Mouse (Mus musculus) lung, postnatal 25 days (tissue): Measurements from ENCODE around the gene Rpl9-ps1.

Experiments used
- DNase-seq: peaks from one replicate; pipeline ENCODE4 v3.0.0; 2022; ENCODE audit warnings: low spot score

Gene Rpl9-ps1

DNA sequence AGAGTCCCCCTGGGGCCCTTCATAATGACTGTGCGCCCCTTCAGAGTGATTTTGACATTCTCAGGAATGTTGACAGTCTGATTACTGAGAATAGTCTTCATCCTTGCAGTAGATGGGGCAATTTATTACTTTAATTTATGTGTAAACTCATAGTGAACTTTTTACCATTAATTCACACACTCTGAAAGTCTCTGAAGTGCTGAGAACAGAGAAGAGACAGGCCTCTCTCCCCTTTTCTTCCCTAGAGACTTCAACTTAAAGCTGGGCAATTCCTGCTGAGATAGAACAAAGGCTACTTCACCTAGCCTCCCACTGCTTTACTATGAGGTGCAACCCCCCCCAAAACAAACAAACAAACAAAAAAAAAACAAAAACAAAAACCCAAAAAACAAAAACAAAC, at the start of gene Rpl9-ps1:
TSS of gene Rpl9-ps1 (minus strand) at position 101 of the 400 bp plus-strand sequence.
- DNase-seq: no peak

DNA sequence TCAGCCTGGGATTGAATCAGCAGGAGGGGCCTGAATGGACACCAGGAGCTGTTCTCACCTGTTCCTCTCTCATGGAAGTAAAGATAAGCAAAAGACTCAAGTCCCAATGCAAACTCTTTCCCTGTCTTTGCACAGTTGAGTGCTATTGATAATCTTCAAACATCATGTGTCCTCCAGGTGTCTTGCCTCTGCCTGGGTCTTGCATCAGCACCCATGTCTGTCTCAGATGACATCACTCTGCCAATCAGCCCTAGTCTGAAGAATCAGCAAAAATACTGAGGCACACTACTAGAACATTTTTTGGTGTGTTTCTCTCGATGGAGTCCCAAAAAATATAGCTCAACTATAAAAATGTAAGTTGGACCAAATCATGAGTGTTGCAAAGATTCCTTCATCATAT, 46.6 kb upstream of the Rpl9-ps1 start:
- DNase-seq: no peak

DNA sequence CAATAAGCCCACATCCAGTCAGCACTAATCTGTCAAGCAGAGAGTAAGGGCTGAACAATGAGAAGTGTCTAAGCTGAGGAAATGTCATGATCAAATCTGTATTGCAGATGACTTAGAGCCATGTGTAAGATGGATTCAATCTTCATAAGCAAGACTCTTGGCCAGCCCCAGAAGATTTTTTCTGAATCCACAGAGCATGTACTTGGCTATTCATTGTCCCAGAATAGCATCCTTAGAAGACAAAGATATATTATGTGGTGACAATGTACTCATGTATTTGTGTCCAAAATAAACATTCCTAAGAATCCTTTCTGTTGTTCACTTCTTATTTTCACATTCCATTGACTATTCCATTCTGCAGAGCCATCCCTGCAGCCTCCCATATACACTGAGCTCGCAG, 44.5 kb upstream of the Rpl9-ps1 start:
- no peak for DNase-seq

DNA sequence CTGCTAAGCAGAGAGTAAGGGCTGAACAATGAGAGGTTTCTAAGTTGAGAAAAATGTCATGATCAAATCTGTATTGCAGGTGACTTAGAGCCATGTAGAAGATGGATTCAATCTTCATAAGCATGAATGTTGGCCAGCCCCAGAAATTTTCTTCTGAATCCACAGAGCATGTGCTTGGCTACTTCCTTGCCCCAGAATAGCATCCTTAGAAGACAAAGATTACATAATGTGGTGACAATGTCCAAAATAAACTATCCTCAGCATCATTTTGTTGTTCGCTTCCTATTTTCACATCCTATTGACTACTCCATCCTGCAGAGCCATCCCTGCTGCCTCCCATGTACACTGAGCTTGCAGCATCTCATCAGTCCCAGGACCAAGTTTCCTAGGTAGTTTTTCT, 30.2 kb upstream of the Rpl9-ps1 start:
- DNase-seq: no peak

GRCm38 (mm10) chr11:83671743-83672142, 26.3 kb upstream of the Rpl9-ps1 start:
- peak; percentile 16 for DNase-seq

GRCm38 (mm10) chr11:83663532-83663931, 18.1 kb upstream of the Rpl9-ps1 start:
- no peak for DNase-seq

- DNase-seq: no peak
Observed at GRCm38 (mm10) chr11:83662204-83662603, 16.8 kb upstream of the Rpl9-ps1 start, which contains the start of gene Ccl4. Gene Ccl4, plus strand, starts transcription at chr11:83662584.

- DNase-seq: no peak
Observed at GRCm38 (mm10) chr11:83658797-83659196, 13.4 kb upstream of the Rpl9-ps1 start.

DNA sequence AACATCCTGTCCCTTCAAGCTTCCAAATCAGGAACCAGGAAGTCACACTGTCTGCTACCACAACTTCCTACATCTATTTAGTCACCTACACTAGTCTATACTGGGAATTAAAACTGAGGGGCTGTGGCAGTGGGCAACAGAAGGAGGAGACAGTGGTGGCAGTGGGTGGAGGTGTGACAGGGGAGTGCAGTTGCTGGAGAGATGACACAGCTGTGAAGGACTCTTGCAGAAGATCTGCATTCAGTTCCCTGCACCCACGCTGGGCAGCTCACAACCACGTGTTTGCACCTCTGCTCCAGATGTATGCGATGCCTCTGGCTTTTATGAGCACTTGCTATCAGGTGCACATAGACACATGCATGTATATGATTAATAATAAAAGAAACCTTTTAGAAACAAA, 12.1 kb upstream of the Rpl9-ps1 start:
- DNase-seq: no peak

DNA sequence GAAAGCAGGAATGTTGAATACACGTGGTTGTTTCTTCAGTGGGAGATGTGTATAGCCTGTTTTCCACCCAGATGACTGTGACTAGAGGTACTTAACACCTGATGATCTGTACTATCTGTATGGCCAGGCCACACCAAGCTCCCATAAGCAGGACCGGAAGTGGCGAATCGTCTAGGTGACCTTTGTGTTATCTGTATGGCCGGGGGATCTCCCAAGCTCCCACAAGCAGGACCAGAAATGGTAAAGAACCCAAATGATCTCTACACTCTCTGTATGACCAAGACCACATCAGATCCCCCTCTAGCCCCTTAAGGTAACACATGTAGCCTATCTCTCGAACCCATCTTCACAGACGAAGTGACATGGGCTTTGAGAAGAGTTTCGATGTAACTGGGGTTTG, 9.2 kb upstream of the Rpl9-ps1 start:
- no peak for DNase-seq

GRCm38 (mm10) chr11:83649305-83649841, 4.0 kb upstream of the Rpl9-ps1 start, which contains the start of gene Ccl3:
Gene Ccl3, minus strand, starts transcription at chr11:83649355.
- DNase-seq: no peak

DNA sequence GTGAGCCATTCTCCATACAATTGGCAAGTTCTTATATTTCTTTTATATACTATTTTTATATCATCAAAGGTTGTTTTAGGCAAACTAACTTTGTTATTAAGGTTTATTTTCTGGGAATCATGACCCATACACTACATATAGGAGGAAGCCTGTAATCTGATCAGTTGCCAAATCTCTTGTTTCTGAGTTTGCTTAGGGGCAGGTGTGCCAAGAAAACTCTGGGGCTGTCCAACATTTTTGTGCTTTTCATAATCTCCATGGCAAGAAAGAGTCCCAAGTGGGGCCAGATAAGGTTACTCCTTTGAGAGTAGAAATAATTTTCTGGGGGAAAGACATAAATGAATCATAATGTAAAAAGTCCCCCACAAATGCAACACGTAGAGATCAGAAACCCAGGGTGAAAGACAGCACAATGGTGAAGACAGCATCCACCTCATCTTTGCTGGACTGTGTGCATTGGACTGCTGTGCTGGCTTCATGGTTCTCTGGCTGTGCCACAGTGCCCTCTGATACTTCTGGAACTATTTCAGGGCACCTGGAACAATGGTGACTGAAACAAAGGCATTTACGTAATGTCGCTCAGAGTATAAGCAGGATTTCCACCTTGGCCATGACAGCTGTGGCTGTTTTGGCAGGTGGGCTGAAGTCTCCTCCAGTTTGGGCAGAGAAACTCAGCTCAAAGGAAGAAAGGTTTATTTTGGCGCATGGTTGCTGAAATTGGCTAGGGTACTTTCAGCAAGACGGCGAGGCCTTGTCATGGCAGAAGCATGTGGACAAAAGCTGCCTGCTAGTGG, 1.1 kb upstream of the Rpl9-ps1 start:
- no peak for DNase-seq

- no peak for DNase-seq
Observed at GRCm38 (mm10) chr11:83641216-83641615, 4.2 kb downstream of the Rpl9-ps1 start.

- DNase-seq: peak; percentile 66
Observed at GRCm38 (mm10) chr11:83640141-83640540, 5.3 kb downstream of the Rpl9-ps1 start.

GRCm38 (mm10) chr11:83639533-83639932, 5.9 kb downstream of the Rpl9-ps1 start:
- DNase-seq: no peak

DNA sequence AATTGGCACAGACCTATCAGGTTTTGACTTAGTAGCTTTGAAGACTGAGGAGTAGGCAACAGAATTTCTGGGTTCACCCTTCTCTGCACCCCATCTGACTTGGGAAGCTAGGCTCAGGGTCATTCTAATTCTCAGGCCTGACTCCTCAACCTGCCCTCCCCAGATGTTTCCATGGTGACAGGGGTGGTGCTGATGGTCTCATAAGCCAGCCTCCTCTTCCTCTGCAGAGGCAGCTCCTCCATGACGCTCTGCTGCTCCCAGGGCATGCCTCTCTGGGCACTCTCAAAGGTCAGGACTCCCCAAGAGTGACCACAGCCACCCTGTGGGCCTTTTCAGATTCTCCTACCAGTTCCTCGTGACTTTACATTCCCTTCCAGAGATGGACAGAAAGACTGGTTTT, 6.5 kb downstream of the Rpl9-ps1 start:
- DNase-seq: no peak

- DNase-seq: no peak
Observed at GRCm38 (mm10) chr11:83636742-83637235, 8.6 kb downstream of the Rpl9-ps1 start.

DNA sequence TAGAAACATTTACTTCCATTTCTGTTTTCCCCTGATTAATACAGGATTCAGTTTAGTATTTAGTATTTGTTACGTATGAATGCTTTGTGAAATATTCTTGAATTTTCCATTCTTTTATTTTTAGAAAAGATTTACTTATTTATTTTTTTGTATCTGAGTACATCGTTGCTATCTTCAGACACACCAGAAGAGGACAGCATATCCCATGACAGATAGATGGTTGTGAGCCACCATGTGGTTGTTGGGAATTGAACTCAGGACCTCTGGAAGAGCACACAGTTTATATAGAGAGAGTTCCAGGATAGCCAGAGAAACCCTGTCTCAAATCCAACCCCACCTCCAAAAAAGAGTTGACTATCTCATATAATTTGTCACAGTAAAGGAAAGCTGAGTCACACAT, 10.5 kb downstream of the Rpl9-ps1 start:
- no peak for DNase-seq

- no peak for DNase-seq
Observed at GRCm38 (mm10) chr11:83634425-83634824, 11.0 kb downstream of the Rpl9-ps1 start.

DNA sequence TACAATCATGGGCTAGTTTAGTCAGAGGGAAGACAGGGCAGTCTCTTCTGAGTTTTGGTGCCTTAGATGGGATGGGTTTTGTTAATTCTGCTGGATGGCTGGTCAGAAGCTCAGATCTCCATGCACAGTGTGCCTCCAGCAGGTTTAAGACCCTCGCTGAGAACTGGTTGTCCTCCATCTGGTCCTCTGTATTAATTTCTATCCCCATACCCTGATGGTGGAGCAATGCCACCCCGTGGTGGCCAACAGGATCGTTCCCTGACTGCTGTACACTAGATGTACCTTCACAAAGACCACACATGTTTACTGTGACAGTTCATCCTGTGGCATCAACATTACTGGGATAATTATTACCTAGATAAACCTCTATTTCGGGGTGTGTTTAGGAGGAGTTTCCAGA, 12.7 kb downstream of the Rpl9-ps1 start:
- no peak for DNase-seq

GRCm38 (mm10) chr11:83631065-83631464, 14.4 kb downstream of the Rpl9-ps1 start:
- no peak for DNase-seq

DNA sequence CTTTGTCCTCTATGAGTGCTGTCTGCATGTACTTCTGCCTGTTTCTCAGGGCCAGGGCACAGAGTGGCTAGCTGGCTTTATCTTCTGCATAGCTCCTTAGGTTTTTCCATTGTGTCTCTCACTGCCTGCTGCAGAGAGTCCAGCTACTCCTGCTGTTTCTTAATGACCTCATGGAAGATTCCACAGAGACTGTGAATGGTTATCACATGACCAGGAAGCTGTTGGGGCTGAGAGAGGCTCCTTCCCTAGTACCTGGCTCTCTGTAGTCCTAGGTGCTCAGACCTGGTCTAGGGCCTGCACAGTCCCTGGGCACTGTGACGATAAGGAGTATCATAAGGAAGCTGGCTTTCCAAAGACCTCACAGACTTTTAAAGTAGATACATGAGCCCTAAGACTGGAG, 14.8 kb downstream of the Rpl9-ps1 start:
- DNase-seq: no peak

GRCm38 (mm10) chr11:83628808-83629207, 16.6 kb downstream of the Rpl9-ps1 start:
- DNase-seq: no peak

- no peak for DNase-seq
Observed at GRCm38 (mm10) chr11:83623586-83623985, 21.8 kb downstream of the Rpl9-ps1 start.
